Mouse (Mus musculus) liver, embryonic 13.5 days (tissue): ENCODE measurements at regions not wholly inside any gene's neighbourhood (a gene's known extent, or its start where the extent isn't known, plus 50 kb on each side); places are given as distances from the start of the nearest gene placed in this dataset.
A peak's percentile ranks its signal among the peaks of the same experiment; 100 is the strongest.

Experiments
- ATAC-seq: fragments of 200-750 bp; cut with Nextera tagmentation; 2 replicates; pipeline ENCODE4 v1.8.0; 2017; ENCODE audit warnings: low read depth, mild to moderate bottlenecking, moderate number of reproducible peaks, moderate library complexity
- DNase-seq: peaks from one replicate; pipeline ENCODE4 v3.0.0; 2022
- H3K27ac ChIP-seq: fragments of 300-500 bp; sonication (generic); 2 replicates; pipeline ENCODE4 v1.5.1; 2015; ENCODE audit warnings: moderate library complexity, mild to moderate bottlenecking, inconsistent platforms
- H3K27me3 ChIP-seq: fragments of 300-500 bp; sonication (generic); 2 replicates; pipeline ENCODE4 v1.6.1; 2015; ENCODE audit warnings: mild to moderate bottlenecking, inconsistent platforms
- H3K36me3 ChIP-seq: fragments of 300-500 bp; sonication (generic); 2 replicates; pipeline ENCODE4 v1.6.1; 2015; ENCODE audit warnings: mild to moderate bottlenecking, inconsistent platforms
- H3K4me1 ChIP-seq: fragments of 300-500 bp; sonication (generic); replicated peaks from 2 replicates; pipeline ENCODE4 v1.6.1; 2015; ENCODE audit warnings: inconsistent platforms
- H3K4me2 ChIP-seq: fragments of 300-500 bp; sonication (generic); 2 replicates; pipeline ENCODE4 v1.6.1; 2015; ENCODE audit warnings: inconsistent platforms, mild to moderate bottlenecking, moderate library complexity
- H3K4me3 ChIP-seq: fragments of 300-500 bp; sonication (generic); replicated peaks from 2 replicates; pipeline ENCODE4 v1.5.1; 2015; ENCODE audit warnings: mild to moderate bottlenecking, inconsistent platforms
- H3K9ac ChIP-seq: fragments of 300-500 bp; sonication (generic); 2 replicates; pipeline ENCODE4 v1.6.1; 2015; ENCODE audit warnings: mild to moderate bottlenecking, inconsistent platforms
- H3K9me3 ChIP-seq: fragments of 300-500 bp; sonication (generic); replicated peaks from 2 replicates; pipeline ENCODE4 v1.6.1; 2016; ENCODE audit warnings: inconsistent platforms
- WGBS: fragments of 180-500 bp; shearing (Covaris S2); methylation state at CpG from one replicate; pipeline ENCODE4 v1.1.7; 2015; ENCODE audit not compliant: insufficient replicate concordance; 5-methylcytosine and 5-hydroxymethylcytosine counted together

DNA sequence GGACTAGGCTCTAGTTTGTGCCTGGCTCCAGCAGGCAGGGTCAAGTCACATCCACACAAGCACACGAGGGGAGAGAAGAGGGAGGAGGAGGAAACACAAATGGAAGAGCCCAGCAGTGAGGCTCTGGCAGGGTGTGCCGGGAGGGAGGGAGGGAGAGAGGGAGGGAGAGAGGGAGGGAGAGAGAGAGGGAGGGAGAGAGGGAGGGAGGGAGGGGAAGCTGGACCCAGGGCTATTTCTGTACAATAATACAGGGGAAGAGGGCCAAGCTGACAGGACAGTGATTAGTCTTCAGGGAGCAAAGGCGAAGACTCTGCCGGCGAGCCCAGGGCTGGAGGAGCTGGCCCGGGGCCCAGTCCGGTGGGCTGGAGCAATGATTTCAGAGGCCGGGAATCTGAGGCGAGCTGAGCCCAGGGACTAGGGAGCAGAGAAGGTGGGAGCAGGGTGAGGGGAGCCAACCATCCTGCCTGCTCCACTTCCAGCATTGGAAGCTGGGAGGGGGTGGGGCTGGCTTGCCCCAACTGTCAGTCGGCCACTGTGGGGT is 155.6 kb downstream of the Efnb1 start:
- no peak overlapping the region for H3K4me3 ChIP-seq
- no peaks in the 10 kb centered on the region for H3K9me3 ChIP-seq
- DNase-seq (no peak), ATAC-seq (peak; percentile 51; the same call in 1 of the 2 replicates)
- H3K27me3 ChIP-seq, result peaks cover 28% of the 10 kb centered on the region; the same call in 1 of the 2 replicates
- no peak overlapping the region for H3K27ac ChIP-seq
- H3K4me2 ChIP-seq, result no peak overlapping the region
- no peaks in the 10 kb centered on the region for H3K36me3 ChIP-seq
- no peaks in the 10 kb centered on the region for H3K4me1 ChIP-seq
- H3K9ac ChIP-seq, result no peak overlapping the region
- 51% methylated on average over 8 of the region's 10 CpGs for WGBS

DNA sequence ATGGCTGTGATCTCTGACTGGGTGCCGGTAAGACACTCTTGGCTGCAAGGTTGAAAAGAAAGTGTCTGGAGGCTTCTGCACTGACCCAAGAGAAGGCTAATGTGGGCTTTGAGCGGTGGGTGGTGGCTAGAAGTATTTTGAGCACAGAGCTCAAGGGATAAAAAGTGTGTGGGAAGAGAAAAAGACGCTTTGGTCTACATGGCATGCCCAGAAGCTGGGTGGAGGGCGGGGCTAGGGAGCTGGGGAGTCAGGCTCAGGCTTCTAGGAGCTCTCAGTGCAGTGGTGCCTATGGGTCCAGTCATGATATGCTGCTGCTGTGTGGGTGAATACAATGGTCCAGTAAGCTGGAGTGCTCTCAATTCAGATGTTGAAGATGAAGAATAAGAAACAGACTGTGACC is 152.1 kb downstream of the Efnb1 start:
- Histone ChIP-seq H3K9ac (no peak overlapping the region), H3K27me3 (peaks cover 6% of the 10 kb centered on the region; the same call in 1 of the 2 replicates), H3K36me3 (no peaks in the 10 kb centered on the region), H3K9me3 (no peaks in the 10 kb centered on the region), H3K27ac (no peak overlapping the region), H3K4me2 (no peak overlapping the region), H3K4me3 (no peak overlapping the region), H3K4me1 (no peaks in the 10 kb centered on the region)
- no peak for DNase-seq
- ATAC-seq, result no peak
- WGBS, result 53% methylated on average over 4 of the region's 4 CpGs

DNA sequence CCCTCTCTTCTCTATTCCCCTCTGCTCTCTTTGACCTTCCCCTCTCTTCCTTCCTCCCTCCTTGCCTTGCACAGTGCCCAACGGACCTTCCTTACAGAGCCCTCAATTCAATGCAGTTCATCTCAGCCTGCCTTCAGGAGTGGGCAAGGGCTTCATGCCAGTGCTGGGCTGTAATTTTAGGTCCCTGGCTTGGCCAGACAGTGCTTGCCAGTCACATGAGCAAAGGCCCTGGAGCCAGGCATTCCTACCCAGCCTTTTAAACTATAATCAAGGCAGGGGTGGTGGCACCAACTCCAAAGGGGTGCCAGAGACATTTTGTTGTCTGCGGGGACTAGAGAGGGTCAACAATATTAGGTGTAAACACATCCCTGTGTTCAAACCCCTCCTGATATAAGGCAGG is 150.9 kb downstream of the Efnb1 start:
- no peak overlapping the region for H3K4me3 ChIP-seq
- H3K9ac ChIP-seq, result no peak overlapping the region
- H3K4me1 ChIP-seq, result no peaks in the 10 kb centered on the region
- no peaks in the 10 kb centered on the region for H3K9me3 ChIP-seq
- no peak overlapping the region for H3K27ac ChIP-seq
- no peak overlapping the region for H3K4me2 ChIP-seq
- H3K36me3 ChIP-seq, result no peaks in the 10 kb centered on the region
- DNase-seq (no peak), ATAC-seq (no peak)
- 49% methylated on average over 2 of the region's 2 CpGs for WGBS
- peaks cover 6% of the 10 kb centered on the region; the same call in 1 of the 2 replicates for H3K27me3 ChIP-seq

DNA sequence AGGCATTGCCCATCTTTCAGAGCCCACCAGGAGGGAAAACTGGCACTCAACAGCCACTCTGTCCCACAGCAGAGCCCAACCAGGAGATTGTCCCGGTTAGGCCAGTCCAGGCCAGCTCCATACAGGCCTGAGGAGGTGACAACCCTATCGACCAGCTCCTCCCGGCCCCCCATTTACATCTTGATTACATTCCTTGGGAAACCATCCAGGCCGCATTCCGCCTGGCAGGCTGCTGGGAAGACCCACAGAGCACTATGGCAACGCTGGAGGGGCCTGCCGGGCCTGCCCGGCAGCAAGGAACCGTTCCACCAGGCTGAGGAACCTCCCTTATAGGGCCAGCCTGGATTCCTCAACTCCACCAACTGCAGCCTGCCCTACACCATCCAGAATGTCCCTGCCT is 149.7 kb downstream of the Efnb1 start:
- ATAC-seq, result peak; percentile 43; the same call in 1 of the 2 replicates
- H3K9me3 ChIP-seq, result no peaks in the 10 kb centered on the region
- 45% methylated on average over 9 of the region's 9 CpGs for WGBS
- H3K4me3 ChIP-seq, result no peak overlapping the region
- H3K4me2 ChIP-seq, result no peak overlapping the region
- H3K9ac ChIP-seq, result no peak overlapping the region
- peaks cover 15% of the 10 kb centered on the region; the same call in 1 of the 2 replicates for H3K27me3 ChIP-seq
- no peaks in the 10 kb centered on the region for H3K4me1 ChIP-seq
- H3K36me3 ChIP-seq, result no peaks in the 10 kb centered on the region
- DNase-seq, result no peak
- H3K27ac ChIP-seq, result no peak overlapping the region

DNA sequence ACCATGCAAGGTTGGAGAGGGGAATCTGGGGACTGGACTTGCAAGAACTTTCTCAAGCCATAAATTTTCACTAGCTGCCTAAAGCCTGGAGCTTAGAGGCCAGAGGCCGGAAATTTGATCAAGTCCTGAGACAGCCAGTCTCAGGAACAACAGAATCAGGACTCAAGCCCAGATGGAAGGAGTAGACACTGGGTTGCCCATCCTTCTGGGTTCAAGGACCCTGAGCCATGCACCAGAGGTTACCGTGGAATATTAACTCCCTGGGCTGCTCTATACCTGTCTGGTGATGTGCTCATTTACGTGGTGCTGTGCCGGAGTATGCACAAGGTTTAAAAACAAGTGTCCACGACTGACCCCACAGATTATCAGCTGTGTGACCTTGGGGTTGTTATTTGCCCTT is 145.1 kb downstream of the Efnb1 start:
- no peak for ATAC-seq
- 61% methylated on average over 5 of the region's 5 CpGs for WGBS
- Histone ChIP-seq H3K36me3 (no peaks in the 10 kb centered on the region), H3K27me3 (peaks cover 25% of the 10 kb centered on the region; the same call in 1 of the 2 replicates), H3K9ac (no peak overlapping the region), H3K4me2 (no peak overlapping the region), H3K4me1 (no peaks in the 10 kb centered on the region), H3K4me3 (no peak overlapping the region), H3K27ac (no peak overlapping the region), H3K9me3 (no peaks in the 10 kb centered on the region)
- DNase-seq, result no peak

DNA sequence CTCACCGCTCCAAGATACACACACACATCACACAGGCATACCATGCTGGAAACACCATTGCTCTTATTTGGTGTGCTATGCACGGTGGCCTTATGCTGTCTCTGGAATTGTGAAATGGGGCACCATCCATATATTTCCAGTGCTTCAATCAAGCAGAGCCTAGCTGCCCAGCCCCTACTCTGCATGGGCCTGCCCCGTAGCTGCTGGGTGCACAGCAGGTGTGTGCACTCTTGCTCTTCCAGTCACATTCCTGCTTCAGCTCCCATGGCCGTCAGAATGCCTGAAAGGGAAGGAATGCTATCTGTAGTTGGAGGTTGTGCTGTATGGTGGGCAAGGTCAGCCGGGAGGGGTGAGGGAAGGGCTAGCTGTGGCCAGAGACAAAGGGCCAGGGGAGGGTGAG is 144.6 kb downstream of the Efnb1 start:
- DNase-seq (no peak), ATAC-seq (no peak)
- no peak overlapping the region for H3K4me3 ChIP-seq
- no peaks in the 10 kb centered on the region for H3K9me3 ChIP-seq
- peaks cover 25% of the 10 kb centered on the region; the same call in 1 of the 2 replicates for H3K27me3 ChIP-seq
- no peak overlapping the region for H3K4me2 ChIP-seq
- H3K36me3 ChIP-seq, result no peaks in the 10 kb centered on the region
- H3K4me1 ChIP-seq, result no peaks in the 10 kb centered on the region
- 42% methylated on average over 5 of the region's 5 CpGs for WGBS
- no peak overlapping the region for H3K9ac ChIP-seq
- no peak overlapping the region for H3K27ac ChIP-seq

DNA sequence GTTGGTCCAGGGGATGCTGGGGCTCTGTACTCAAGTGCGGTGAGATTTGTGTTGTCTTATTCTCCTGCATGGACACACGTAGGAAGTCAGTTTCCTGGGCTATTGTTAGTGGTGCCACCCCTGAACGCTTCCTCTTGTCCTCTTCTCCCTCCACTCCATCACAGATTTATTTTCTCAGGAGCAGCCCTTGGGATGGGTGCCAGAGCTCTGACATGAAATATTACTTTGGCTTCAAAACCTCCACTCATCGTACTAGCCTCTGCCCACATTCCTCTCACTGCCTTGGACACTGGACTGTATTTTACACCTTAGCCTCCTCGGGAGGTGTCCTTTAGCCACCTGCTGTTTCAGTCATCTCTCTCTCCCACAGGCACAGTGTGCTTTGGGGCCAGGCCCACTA is 139.6 kb downstream of the Efnb1 start:
- Histone ChIP-seq H3K4me2 (no peak overlapping the region), H3K36me3 (no peaks in the 10 kb centered on the region), H3K9me3 (no peaks in the 10 kb centered on the region), H3K4me1 (no peaks in the 10 kb centered on the region), H3K9ac (no peak overlapping the region), H3K27me3 (peaks cover 9% of the 10 kb centered on the region; the same call in 1 of the 2 replicates), H3K27ac (no peak overlapping the region), H3K4me3 (no peak overlapping the region)
- 57% methylated on average over 5 of the region's 5 CpGs for WGBS
- ATAC-seq, result no peak
- no peak for DNase-seq

DNA sequence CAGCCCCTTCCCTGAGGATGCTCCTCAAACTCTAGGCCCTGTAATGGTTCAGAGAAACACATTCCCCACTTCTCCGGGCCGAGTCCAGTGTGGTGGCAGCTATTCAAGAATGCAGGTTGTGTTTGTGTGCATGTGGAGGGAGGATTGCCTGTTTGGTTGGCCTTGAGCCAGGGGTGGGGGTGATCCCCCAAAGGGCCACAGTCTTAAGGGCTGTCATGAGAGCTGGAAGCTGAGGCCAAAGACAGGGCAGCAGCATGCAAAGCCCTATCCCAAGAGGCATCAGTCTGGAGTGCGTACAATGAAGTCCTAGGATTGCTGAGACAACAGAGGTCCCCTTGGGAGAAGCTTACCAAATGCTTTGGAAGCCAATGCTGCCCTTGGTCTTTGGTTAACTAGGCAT is 136.0 kb downstream of the Efnb1 start:
- Histone ChIP-seq H3K4me2 (no peak overlapping the region), H3K9ac (no peak overlapping the region), H3K36me3 (no peaks in the 10 kb centered on the region), H3K27me3 (no peaks in the 10 kb centered on the region; the same call in 1 of the 2 replicates), H3K9me3 (no peaks in the 10 kb centered on the region), H3K4me3 (no peak overlapping the region), H3K27ac (no peak overlapping the region), H3K4me1 (no peaks in the 10 kb centered on the region)
- WGBS, result 61% methylated on average over 3 of the region's 3 CpGs
- no peak for ATAC-seq
- no peak for DNase-seq

DNA sequence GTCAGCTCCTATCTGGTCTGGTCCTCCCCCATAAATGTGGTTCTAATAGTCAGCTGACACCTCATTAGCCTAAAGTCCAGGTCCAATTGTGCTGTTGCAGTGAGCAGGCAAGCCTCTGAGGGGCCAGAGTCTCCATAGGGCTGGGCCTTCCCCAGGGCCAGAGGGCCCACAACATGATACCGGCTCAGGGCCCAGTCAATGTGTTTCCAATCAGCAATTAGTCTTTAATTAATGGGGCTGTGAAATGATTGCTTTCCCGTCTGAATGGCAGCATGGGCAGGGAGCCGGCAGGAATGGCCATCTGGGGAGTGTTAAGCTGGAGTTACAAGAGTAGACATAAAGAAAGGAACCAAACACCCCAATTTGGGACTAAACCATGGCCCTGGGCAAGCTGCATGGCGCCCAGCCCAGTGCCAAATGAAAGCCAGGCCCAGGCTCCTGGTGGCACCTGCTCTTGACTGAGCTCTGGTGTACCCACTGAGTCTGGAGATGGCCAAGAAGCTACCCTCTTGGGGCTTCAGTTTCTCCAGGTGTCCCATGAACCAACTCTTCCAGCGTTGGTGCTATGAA is 113.2 kb downstream of the Efnb1 start:
- H3K36me3 ChIP-seq, result no peaks in the 10 kb centered on the region
- no peaks in the 10 kb centered on the region for H3K9me3 ChIP-seq
- 58% methylated on average over 5 of the region's 5 CpGs for WGBS
- no peak overlapping the region for H3K9ac ChIP-seq
- no peak overlapping the region for H3K27ac ChIP-seq
- DNase-seq, result no peak
- H3K4me1 ChIP-seq, result no peaks in the 10 kb centered on the region
- no peak for ATAC-seq
- peaks cover 9% of the 10 kb centered on the region; the same call in 1 of the 2 replicates for H3K27me3 ChIP-seq
- no peak overlapping the region for H3K4me3 ChIP-seq
- no peak overlapping the region for H3K4me2 ChIP-seq

DNA sequence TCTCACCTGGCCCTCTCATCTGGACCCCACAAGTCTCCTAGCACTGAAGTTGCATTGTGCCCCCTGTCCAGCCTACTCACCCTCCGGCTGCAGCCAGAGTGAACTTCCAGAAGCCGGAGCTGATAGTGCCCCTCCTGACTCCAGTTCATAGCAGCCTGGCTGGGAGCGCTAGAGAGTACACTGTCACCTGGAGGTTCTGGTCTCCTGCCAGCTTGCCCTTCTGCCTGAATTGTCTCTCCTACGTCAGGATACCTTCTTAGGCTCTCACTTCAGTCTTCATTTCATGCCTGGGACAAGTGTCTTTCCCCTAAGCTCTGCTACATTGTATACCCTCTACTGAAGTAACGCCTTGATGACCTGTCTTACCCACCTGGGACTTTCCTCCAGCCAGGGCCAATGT is 112.3 kb downstream of the Efnb1 start:
- Histone ChIP-seq H3K4me2 (no peak overlapping the region), H3K9ac (no peak overlapping the region), H3K27ac (no peak overlapping the region), H3K9me3 (no peaks in the 10 kb centered on the region), H3K27me3 (peaks cover 9% of the 10 kb centered on the region; the same call in 1 of the 2 replicates), H3K4me3 (no peak overlapping the region), H3K36me3 (no peaks in the 10 kb centered on the region), H3K4me1 (no peaks in the 10 kb centered on the region)
- DNase-seq (no peak), ATAC-seq (no peak)
- 65% methylated on average over 5 of the region's 5 CpGs for WGBS

DNA sequence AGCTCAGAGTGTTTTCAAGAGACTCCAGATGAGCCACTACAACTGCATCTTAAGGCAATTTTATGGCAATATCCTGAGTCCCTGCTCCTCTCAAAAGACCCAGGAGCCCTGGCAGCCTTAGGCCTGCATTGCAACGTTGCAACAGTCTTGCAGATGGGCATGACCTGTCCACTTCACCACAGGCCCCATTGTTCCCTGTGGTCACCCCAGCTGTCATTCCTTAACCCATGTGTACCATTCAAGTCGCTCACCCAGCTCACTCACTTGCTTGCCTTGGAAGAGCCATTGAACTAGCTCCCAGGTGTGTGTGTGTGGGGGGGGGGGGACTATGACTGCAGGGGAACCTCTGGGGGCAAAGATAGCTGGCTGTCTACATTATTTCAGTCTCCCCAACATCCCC is 110.8 kb downstream of the Efnb1 start:
- Histone ChIP-seq H3K27ac (no peak overlapping the region), H3K4me1 (no peaks in the 10 kb centered on the region), H3K4me3 (no peak overlapping the region), H3K9ac (no peak overlapping the region), H3K27me3 (peaks cover 9% of the 10 kb centered on the region; the same call in 1 of the 2 replicates), H3K36me3 (no peaks in the 10 kb centered on the region), H3K9me3 (no peaks in the 10 kb centered on the region), H3K4me2 (no peak overlapping the region)
- 49% methylated on average over 2 of the region's 2 CpGs for WGBS
- DNase-seq (no peak), ATAC-seq (no peak)

DNA sequence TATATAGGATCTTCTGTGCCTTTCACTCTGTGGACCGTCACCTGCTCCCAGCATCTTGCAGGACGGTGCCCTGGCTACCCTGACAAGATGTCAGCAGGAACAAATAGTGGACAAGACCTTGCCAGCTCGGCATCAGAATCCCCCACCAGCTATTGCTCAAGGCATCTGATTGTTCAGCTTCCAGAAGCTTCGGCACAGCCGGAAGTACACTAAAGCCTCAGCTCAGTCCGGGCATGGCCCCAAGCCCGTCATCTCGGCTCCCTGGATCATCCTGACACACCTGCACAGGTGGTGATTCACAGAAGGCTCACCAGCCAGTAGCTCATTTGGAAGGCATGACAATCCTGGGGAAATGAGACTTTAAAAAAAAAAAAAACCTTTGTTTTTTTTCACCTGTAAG is 110.1 kb downstream of the Efnb1 start:
- 69% methylated on average over 8 of the region's 8 CpGs for whole genome bisulfite sequencing

More for the DNA sequence above, 110.1 kb downstream of the Efnb1 start:
- Histone ChIP-seq H3K9ac (no peak overlapping the region), H3K27me3 (peaks cover 9% of the 10 kb centered on the region; the same call in 1 of the 2 replicates), H3K4me2 (no peak overlapping the region), H3K9me3 (no peaks in the 10 kb centered on the region), H3K4me1 (no peaks in the 10 kb centered on the region), H3K4me3 (no peak overlapping the region), H3K27ac (no peak overlapping the region), H3K36me3 (no peaks in the 10 kb centered on the region)
- ATAC-seq (no peak), DNase-seq (no peak)
